Mouse (Mus musculus) forebrain, embryonic 11.5 days (tissue): Measurements from ENCODE around the gene Ppp2r5c. TPM values are rescaled to one million over a fixed set of nuclear protein-coding genes. Genes with fewer than 3 reads are reported as not detected.

ENCODE experiments used
- ATAC-seq: fragments of 200-750 bp; cut with Nextera tagmentation; replicated peaks from 2 replicates; pipeline ENCODE4 v1.8.0; 2017; ENCODE audit warnings: moderate TSS enrichment; ENCODE audit not compliant: low FRiP score
- DNase-seq: peaks from one replicate; pipeline ENCODE4 v3.0.0-alpha.2; 2017; ENCODE audit warnings: low spot score
- H3K27ac ChIP-seq: fragments of 300-500 bp; sonication (generic); 2 replicates; pipeline ENCODE4 v1.5.1; 2014; ENCODE audit warnings: low read depth, low read length
- H3K27me3 ChIP-seq: fragments of 300-500 bp; sonication (generic); 2 replicates; pipeline ENCODE4 v1.6.1; 2014; ENCODE audit warnings: mild to moderate bottlenecking, low read length, mixed read lengths; ENCODE audit not compliant: control insufficient read depth, insufficient read depth
- H3K36me3 ChIP-seq: fragments of 300-500 bp; sonication (generic); 2 replicates; pipeline ENCODE4 v1.6.1; 2014; ENCODE audit warnings: mild to moderate bottlenecking, low read length, moderate library complexity, mixed read lengths; ENCODE audit not compliant: control insufficient read depth, insufficient read depth
- H3K4me1 ChIP-seq: fragments of 300-500 bp; sonication (generic); replicated peaks from 2 replicates; pipeline ENCODE4 v1.6.1; 2014; ENCODE audit warnings: low read length, mixed read lengths; ENCODE audit not compliant: control insufficient read depth, insufficient read depth
- H3K4me2 ChIP-seq: fragments of 300-500 bp; sonication (generic); 2 replicates; pipeline ENCODE4 v1.6.1; 2014; ENCODE audit warnings: low read depth, mild to moderate bottlenecking, low read length, moderate library complexity, mixed read lengths; ENCODE audit not compliant: severe bottlenecking
- H3K4me3 ChIP-seq: fragments of 300-500 bp; sonication (generic); 2 replicates; pipeline ENCODE4 v1.5.1; 2014; ENCODE audit warnings: low read depth, low read length
- H3K9ac ChIP-seq: fragments of 300-500 bp; sonication (generic); 2 replicates; pipeline ENCODE4 v1.6.1; 2014; ENCODE audit warnings: low read length
- H3K9me3 ChIP-seq: fragments of 300-500 bp; sonication (generic); 2 replicates; pipeline ENCODE4 v1.6.1; 2016; ENCODE audit warnings: low read length, mixed read lengths; ENCODE audit not compliant: control insufficient read depth
- WGBS: fragments of 180-500 bp; shearing (Covaris S2); extraction: QIAGEN DNeasy Blood & Tissue Kit; methylation state at CpG from one replicate; pipeline ENCODE4 v1.1.7; 2014; 5-methylcytosine and 5-hydroxymethylcytosine counted together
- polyA plus RNA-seq: library from polyadenylated mRNA; unstranded; fragments of >200 nt; fragmentation: Nextera tagmentation; extraction: Ambion mirVana; gene quantifications from 2 replicates; pipeline ENCODE4 v1.2.1, GENCODE M21; 2014

The Ppp2r5c gene
- polyA plus RNA-seq, 1 experiment from 2014 or later: 163 TPM

DNA sequence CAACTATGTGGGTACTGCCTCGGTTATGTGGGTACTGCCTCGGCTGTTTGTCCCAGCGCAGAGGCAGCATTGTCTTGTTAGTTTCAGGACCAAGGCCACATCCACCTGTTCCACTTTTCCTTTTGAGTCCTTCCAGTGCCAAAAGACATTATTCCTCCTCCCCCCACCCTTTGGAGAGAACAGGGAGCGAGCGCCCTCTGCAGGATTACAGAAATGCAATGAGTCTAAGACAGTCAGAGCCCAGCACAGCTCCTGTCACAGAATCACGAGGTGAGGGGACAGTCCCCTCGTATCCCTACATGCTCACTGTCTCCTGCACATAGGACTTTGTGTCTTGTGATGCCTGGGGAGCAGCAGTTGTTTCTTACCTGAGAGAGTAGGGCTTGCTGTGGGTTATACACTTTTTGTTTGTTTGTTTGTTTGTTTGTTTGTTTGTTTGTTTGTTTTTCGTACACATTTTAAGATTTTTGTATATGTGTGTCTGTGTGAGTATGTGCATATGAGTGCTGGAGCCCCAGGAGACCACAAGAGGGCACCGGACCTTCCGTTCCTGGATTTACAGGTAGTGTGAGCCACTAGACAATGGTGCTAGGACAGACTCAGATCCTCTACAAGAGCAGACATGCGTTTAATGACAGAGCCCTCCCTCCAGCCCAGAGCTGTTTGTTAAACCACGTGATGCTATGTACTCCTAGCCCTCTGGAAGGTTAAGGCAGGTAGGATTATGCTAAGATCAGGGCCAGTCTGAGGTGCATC, 43.2 kb downstream of the Ppp2r5c start:
- no peak overlapping the region for H3K27ac ChIP-seq
- no peak overlapping the region for H3K4me3 ChIP-seq
- H3K9me3 ChIP-seq: no peaks in the 10 kb centered on the region
- H3K36me3 ChIP-seq: no peaks in the 10 kb centered on the region
- H3K4me1 ChIP-seq: no peaks in the 10 kb centered on the region; the same call in 1 of the 2 replicates
- 89% methylated on average over 12 of the region's 12 CpGs for WGBS
- H3K27me3 ChIP-seq: no peaks in the 10 kb centered on the region
- no peak overlapping the region for H3K9ac ChIP-seq
- DNase-seq (no peak), ATAC-seq (no peak)
- H3K4me2 ChIP-seq: no peak overlapping the region

DNA sequence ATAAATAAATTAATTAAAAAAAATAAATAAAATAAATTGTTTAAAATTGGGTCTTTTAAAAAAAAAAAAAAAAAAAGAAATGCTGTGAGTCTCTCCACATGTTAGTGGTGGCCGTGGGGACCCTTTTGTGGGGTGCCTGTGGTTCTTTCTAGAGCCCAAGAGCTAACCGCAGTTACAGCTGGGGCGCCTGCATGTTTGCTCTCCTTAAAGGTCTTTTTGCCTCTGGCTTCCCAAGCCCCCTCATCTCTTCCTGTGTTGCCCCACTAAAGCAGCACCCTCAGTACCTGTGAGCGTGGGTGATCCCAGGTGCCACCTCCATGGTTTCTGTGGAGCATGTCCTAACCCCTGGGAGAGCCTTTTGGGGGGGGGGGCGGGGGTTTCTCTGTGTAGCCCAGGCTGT, 45.5 kb downstream of the Ppp2r5c start:
- H3K9ac ChIP-seq: no peak overlapping the region
- no peaks in the 10 kb centered on the region for H3K9me3 ChIP-seq
- no peaks in the 10 kb centered on the region for H3K27me3 ChIP-seq
- DNase-seq (no peak), ATAC-seq (no peak)
- H3K4me1 ChIP-seq: no peaks in the 10 kb centered on the region; the same call in 1 of the 2 replicates
- WGBS: 98% methylated on average over 5 of the region's 5 CpGs
- H3K36me3 ChIP-seq: no peaks in the 10 kb centered on the region
- H3K27ac ChIP-seq: no peak overlapping the region
- H3K4me2 ChIP-seq: no peak overlapping the region
- no peak overlapping the region for H3K4me3 ChIP-seq

DNA sequence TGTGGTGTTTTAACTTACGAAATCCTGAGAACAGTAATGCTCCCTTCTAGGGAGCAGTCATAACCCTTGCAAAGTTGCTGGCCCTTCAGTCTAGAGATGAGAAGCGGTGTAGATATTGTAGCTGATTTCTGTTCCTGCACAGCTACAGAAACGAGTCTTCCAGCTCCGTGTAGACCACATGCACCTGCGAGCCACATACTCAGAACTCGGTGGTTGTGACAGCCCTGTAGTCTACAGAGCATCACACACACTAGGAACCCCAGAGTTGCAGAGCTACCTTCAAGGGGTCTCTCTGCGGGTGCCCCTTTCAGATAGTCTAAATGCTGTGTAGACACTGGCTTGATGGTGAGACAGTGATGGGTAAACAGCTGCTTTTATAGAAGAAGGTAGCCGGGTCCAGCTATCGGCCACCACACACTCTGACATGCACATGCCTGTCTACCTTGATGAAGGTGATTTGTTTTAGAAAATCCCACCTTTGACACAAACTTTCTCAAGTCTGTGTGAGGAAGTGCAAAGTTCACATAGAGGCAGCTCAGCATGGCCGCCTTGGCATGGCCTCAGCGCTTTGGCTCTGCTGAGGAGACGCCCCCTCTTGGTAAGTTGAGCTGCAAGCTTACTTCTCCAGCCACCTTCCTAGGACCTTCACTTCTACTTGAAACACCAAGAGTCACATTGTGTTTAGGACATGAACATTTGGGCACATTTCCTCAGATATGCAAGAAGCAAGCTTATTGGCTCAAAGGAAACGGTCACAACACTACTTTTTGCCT, 46.9 kb downstream of the Ppp2r5c start:
- Histone ChIP-seq H3K27ac (no peak overlapping the region), H3K4me1 (peaks cover 4% of the 10 kb centered on the region; the same call in 1 of the 2 replicates), H3K9me3 (no peaks in the 10 kb centered on the region), H3K4me3 (no peak overlapping the region), H3K9ac (no peak overlapping the region), H3K36me3 (no peaks in the 10 kb centered on the region), H3K27me3 (no peaks in the 10 kb centered on the region), H3K4me2 (no peak overlapping the region)
- WGBS: 93% methylated on average over 13 of the region's 13 CpGs
- DNase-seq (no peak), ATAC-seq (no peak)

DNA sequence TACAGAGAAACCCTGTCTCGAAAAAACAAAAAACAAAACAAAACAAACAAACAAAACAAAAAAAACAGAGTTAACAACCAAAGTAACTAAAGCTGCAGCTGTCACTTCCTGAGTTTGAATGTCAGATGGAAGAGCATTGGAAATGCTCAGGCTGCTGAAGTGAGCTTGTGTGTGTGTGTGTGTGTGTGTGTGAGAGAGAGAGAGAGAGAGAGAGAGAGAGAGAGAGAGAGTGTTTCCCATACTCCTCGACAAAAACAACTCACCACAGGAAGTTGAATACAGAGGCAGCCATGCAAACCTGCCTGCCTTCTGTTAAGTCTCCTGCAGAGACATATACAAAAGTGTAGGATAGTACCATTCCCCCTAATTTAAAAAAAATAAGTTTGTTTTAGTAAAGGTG, 47.9 kb downstream of the Ppp2r5c start:
- H3K4me3 ChIP-seq: no peak overlapping the region
- no peak overlapping the region for H3K4me2 ChIP-seq
- WGBS: 78% methylated on average over 2 of the region's 2 CpGs
- H3K4me1 ChIP-seq: peaks cover 4% of the 10 kb centered on the region; the same call in 1 of the 2 replicates
- no peak overlapping the region for H3K27ac ChIP-seq
- no peak overlapping the region for H3K9ac ChIP-seq
- H3K36me3 ChIP-seq: no peaks in the 10 kb centered on the region
- ATAC-seq (no peak), DNase-seq (no peak)
- H3K9me3 ChIP-seq: no peaks in the 10 kb centered on the region
- H3K27me3 ChIP-seq: no peaks in the 10 kb centered on the region

DNA sequence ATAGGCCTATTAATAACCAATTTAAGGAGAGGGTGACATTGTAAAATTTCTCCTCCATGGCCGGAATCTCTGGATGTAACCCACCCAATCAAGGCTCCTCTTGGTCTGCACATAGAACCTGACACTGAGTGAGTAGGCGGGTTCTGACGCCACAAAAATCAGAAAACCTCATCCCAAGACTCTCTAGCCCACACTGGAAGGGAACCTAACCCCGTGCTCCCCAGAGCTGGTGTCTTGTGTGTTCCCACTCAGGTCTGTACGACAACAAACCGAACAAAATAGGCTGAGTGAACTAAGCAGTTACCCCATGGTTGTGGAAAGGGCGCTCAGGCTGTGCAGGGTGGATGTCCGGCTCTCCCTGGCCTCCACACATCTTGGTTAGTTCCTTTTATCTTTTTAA, 48.3 kb downstream of the Ppp2r5c start:
- Histone ChIP-seq H3K36me3 (no peaks in the 10 kb centered on the region), H3K4me1 (peaks cover 4% of the 10 kb centered on the region; the same call in 1 of the 2 replicates), H3K4me3 (no peak overlapping the region), H3K27me3 (no peaks in the 10 kb centered on the region), H3K9ac (no peak overlapping the region), H3K4me2 (no peak overlapping the region), H3K27ac (no peak overlapping the region), H3K9me3 (no peaks in the 10 kb centered on the region)
- WGBS: 95% methylated on average over 8 of the region's 8 CpGs
- ATAC-seq (no peak), DNase-seq (no peak)

DNA sequence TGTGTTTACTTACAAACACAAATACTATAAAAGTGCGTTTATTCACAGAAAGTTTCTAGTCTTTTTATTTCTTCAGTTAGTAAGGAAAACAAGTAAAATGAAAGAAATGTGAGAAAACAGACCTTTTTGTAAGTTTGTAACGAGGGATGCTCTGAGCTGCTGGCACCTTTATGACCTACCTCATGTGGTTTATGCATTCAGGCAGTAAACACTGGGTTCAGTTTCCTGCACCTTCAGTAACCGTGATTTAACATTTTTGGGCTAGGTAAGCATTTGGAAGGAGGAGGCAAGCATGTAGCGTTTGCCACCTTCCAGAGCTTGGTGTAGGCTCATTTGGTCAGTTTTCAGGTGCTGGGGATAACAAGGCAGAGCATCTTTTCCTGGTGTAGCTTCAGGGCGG, 49.1 kb downstream of the Ppp2r5c start:
- Histone ChIP-seq H3K36me3 (no peaks in the 10 kb centered on the region), H3K9ac (no peak overlapping the region), H3K4me3 (no peak overlapping the region), H3K4me2 (no peak overlapping the region), H3K27ac (no peak overlapping the region), H3K9me3 (no peaks in the 10 kb centered on the region), H3K4me1 (peaks cover 4% of the 10 kb centered on the region; the same call in 1 of the 2 replicates), H3K27me3 (no peaks in the 10 kb centered on the region)
- no peak for ATAC-seq
- WGBS: 90% methylated on average over 5 of the region's 5 CpGs
- no peak for DNase-seq

DNA sequence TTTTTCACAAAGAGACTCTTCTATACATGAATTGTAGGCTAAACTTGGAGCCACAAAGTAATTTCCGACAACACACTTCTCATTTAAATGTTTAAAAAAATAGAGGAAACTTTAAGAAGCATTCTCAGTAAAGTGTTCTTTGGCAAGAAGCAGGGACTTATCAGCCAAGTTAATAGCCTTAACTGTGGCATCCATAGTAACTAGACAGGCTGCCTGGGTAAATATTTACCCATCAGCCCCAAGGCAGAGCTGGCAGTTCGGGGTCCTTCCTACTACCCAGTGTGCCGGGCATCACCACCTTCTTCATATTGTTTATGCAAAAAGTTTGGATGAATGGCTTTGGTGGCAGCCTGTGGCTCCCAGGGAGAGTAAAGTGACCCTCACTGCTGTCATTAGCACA, 50.1 kb downstream of the Ppp2r5c start:
- no peak for ATAC-seq
- H3K4me2 ChIP-seq: no peak overlapping the region
- 80% methylated on average over 3 of the region's 3 CpGs for WGBS
- peaks cover 4% of the 10 kb centered on the region; the same call in 1 of the 2 replicates for H3K4me1 ChIP-seq
- H3K27me3 ChIP-seq: no peaks in the 10 kb centered on the region
- H3K9me3 ChIP-seq: no peaks in the 10 kb centered on the region
- no peak overlapping the region for H3K27ac ChIP-seq
- H3K9ac ChIP-seq: no peak overlapping the region
- no peak overlapping the region for H3K4me3 ChIP-seq
- DNase-seq: no peak
- H3K36me3 ChIP-seq: no peaks in the 10 kb centered on the region

DNA sequence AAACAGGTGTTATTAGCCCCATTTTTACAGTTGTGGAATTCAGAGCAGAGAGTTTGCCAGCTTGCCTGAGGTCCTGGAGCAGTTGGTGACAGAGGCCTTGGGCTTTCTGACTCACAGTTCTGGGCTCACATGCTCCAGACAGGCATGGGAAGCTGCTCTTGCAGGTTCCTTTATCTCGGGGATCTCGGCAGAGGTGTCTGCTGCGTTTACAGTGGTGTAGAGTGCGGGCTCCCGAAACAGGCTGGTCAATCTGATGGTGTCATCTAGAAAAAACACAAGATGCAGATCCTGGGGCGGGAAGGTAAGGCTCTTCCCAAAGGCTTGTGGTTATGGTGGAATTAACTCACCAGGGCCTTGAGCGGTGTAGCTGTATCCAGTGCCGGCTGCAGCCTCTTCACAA, 50.6 kb downstream of the Ppp2r5c start:
- WGBS: 94% methylated on average over 8 of the region's 8 CpGs
- ATAC-seq: no peak
- Histone ChIP-seq H3K27me3 (no peaks in the 10 kb centered on the region), H3K27ac (no peak overlapping the region), H3K4me3 (no peak overlapping the region), H3K4me1 (peaks cover 4% of the 10 kb centered on the region; the same call in 1 of the 2 replicates), H3K4me2 (no peak overlapping the region), H3K9me3 (no peaks in the 10 kb centered on the region), H3K9ac (no peak overlapping the region), H3K36me3 (no peaks in the 10 kb centered on the region)
- DNase-seq: no peak
